16 mouse cellular contexts compared by ENCODE assay signal in genomic region chr4:32444671-32445196, GRCm38 (mm10).
"Had no signal": no experiment of that assay in that cellular context is flagged by ENCODE, and none has a peak within 500 bp of the region (broad histone marks: within the 10 kb centered on the region; RNA-seq: fewer than 3 reads in every experiment).

No protein-coding gene starts in this region.

- H3K36me3 ChIP-seq: lung, embryonic 15.5 days; midbrain, embryonic 10.5 days; neural tube, embryonic 12.5 days; stomach, embryonic 15.5 days had no signal

- DNase-seq: liver, postnatal 0 days; lung, adult 2 months; lung, postnatal 14 days; lung, postnatal 36 days; midbrain, embryonic 14.5 days; right cerebral cortex, postnatal 14 days; thymus, adult 2 months; thymus, postnatal 25 days; thymus, postnatal 4 days had no signal

- ATAC-seq: liver, postnatal 0 days; lung, postnatal 0 days had no signal

- H3K9me3 ChIP-seq: lung, embryonic 15.5 days; midbrain, embryonic 10.5 days; neural tube, embryonic 12.5 days; stomach, embryonic 15.5 days had no signal

- H3K4me3 ChIP-seq: lung, embryonic 15.5 days; midbrain, embryonic 10.5 days; neural tube, embryonic 12.5 days; stomach, embryonic 15.5 days had no signal

- H3K9ac ChIP-seq: liver, postnatal 0 days; lung, embryonic 15.5 days; neural tube, embryonic 12.5 days; stomach, embryonic 15.5 days had no signal

- H3K4me1 ChIP-seq: lung, embryonic 15.5 days; midbrain, embryonic 10.5 days; neural tube, embryonic 12.5 days; stomach, embryonic 15.5 days had no signal

- H3K4me2 ChIP-seq: lung, embryonic 15.5 days; neural tube, embryonic 12.5 days; stomach, embryonic 15.5 days had no signal

- H3K27ac ChIP-seq: lung, embryonic 15.5 days; macrophage; midbrain, embryonic 10.5 days; neural tube, embryonic 12.5 days; stomach, embryonic 15.5 days; stomach, postnatal 0 days had no signal

- H3K27me3 ChIP-seq: lung, embryonic 15.5 days; neural tube, embryonic 12.5 days; stomach, embryonic 15.5 days had no signal
